Mouse (Mus musculus) neural tube, embryonic 15.5 days (tissue): ENCODE data around the gene Lrsam1. TPM values are rescaled to one million over a fixed set of nuclear protein-coding genes. Genes with fewer than 3 reads are reported as not detected.

Experiments
- ATAC-seq: fragments of 200-750 bp; cut with Nextera tagmentation; 2 replicates; pipeline ENCODE4 v1.8.0; 2017; ENCODE audit warnings: mild to moderate bottlenecking, moderate TSS enrichment, moderate library complexity; ENCODE audit not compliant: low FRiP score
- H3K27ac ChIP-seq: fragments of 300-500 bp; sonication (generic); replicated peaks from 2 replicates; pipeline ENCODE4 v1.5.1; 2015; ENCODE audit warnings: mild to moderate bottlenecking, inconsistent platforms
- H3K27me3 ChIP-seq: fragments of 300-500 bp; sonication (generic); replicated peaks from 2 replicates; pipeline ENCODE4 v1.6.1; 2015; ENCODE audit warnings: inconsistent platforms
- H3K36me3 ChIP-seq: fragments of 300-500 bp; sonication (generic); 2 replicates; pipeline ENCODE4 v1.6.1; 2015; ENCODE audit warnings: inconsistent platforms
- H3K4me1 ChIP-seq: fragments of 300-500 bp; sonication (generic); 2 replicates; pipeline ENCODE4 v1.6.1; 2015; ENCODE audit warnings: inconsistent platforms
- H3K4me2 ChIP-seq: fragments of 300-500 bp; sonication (generic); 2 replicates; pipeline ENCODE4 v1.6.1; 2015; ENCODE audit warnings: inconsistent platforms, mild to moderate bottlenecking, moderate library complexity
- H3K4me3 ChIP-seq: fragments of 300-500 bp; sonication (generic); replicated peaks from 2 replicates; pipeline ENCODE4 v1.5.1; 2015; ENCODE audit warnings: mild to moderate bottlenecking, inconsistent platforms
- H3K9ac ChIP-seq: fragments of 300-500 bp; sonication (generic); replicated peaks from 2 replicates; pipeline ENCODE4 v1.6.1; 2015; ENCODE audit warnings: mild to moderate bottlenecking, inconsistent platforms
- H3K9me3 ChIP-seq: fragments of 300-500 bp; sonication (generic); replicated peaks from 2 replicates; pipeline ENCODE4 v1.6.1; 2016; ENCODE audit warnings: inconsistent platforms
- WGBS: fragments of 180-500 bp; shearing (Covaris S2); methylation state at CpG from one replicate; pipeline ENCODE4 v1.1.7; 2015; ENCODE audit warnings: mixed read lengths; 5-methylcytosine and 5-hydroxymethylcytosine counted together
- polyA plus RNA-seq: library from polyadenylated mRNA; unstranded; fragments of >200 nt; fragmentation: Nextera tagmentation; extraction: Ambion mirVana; gene quantifications from 2 replicates; pipeline ENCODE4 v1.2.1, GENCODE M21; 2015

Gene Lrsam1
- polyA plus RNA-seq, 1 experiment from 2014 or later = 23.5 TPM

DNA sequence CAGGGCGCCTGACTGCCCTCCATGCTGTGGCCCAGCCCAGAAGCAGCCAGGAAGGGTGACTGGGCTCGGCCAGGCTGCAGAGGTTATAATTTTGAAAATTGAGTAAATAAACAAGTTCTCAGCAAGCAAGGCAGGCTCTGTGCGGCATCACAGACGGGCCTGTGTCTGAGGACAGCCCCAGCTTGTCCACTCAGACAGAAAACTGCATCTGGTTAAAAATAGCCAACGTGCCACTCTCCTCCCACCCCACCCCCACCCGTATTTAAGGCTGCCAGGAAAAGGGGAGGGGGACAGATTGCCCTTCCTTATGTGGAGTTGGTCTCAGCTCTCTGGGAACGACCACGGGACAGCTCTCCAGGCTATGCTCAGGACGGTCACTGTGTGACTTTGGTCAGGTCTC is 73.4 kb downstream of the Lrsam1 start:
- Histone ChIP-seq H3K4me2 (no peak overlapping the region), H3K4me1 (peaks cover 33% of the 10 kb centered on the region), H3K9ac (no peak overlapping the region), H3K27me3 (no peaks in the 10 kb centered on the region), H3K9me3 (no peaks in the 10 kb centered on the region), H3K27ac (peak overlapping the region; percentile 66), H3K36me3 (no peaks in the 10 kb centered on the region), H3K4me3 (no peak overlapping the region)
- ATAC-seq = no peak
- WGBS = 19% methylated on average over 9 of the region's 9 CpGs

- H3K4me3 ChIP-seq = no peak overlapping the region
- H3K27ac ChIP-seq = peak overlapping the region; percentile 56; the same call in 1 of the 2 replicates
- H3K36me3 ChIP-seq = no peaks in the 10 kb centered on the region
- H3K9me3 ChIP-seq = no peaks in the 10 kb centered on the region
- ATAC-seq = no peak
- H3K27me3 ChIP-seq = no peaks in the 10 kb centered on the region
- no peak overlapping the region for H3K9ac ChIP-seq
- no peak overlapping the region for H3K4me2 ChIP-seq
- H3K4me1 ChIP-seq = peaks cover 59% of the 10 kb centered on the region
- WGBS = 17% methylated on average over 7 of the region's 7 CpGs
Observed at GRCm38 (mm10) chr2:32884745-32885144, 76.7 kb downstream of the Lrsam1 start.

- no peak for ATAC-seq
- no peaks in the 10 kb centered on the region for H3K9me3 ChIP-seq
- no peak overlapping the region for H3K4me3 ChIP-seq
- H3K4me1 ChIP-seq = peaks cover 67% of the 10 kb centered on the region
- H3K4me2 ChIP-seq = no peak overlapping the region
- H3K36me3 ChIP-seq = no peaks in the 10 kb centered on the region
- H3K27me3 ChIP-seq = no peaks in the 10 kb centered on the region
- WGBS = 56% methylated on average over 19 of the region's 21 CpGs
- no peak overlapping the region for H3K9ac ChIP-seq
- H3K27ac ChIP-seq = 0 out of 2 replicates have a peak overlapping the region, but pooled peaks have one; percentile 60
Observed at GRCm38 (mm10) chr2:32882283-32883043, 79.0 kb downstream of the Lrsam1 start.

GRCm38 (mm10) chr2:32881723-32882122 is 79.7 kb downstream of the Lrsam1 start:
- H3K9ac ChIP-seq = no peak overlapping the region

DNA sequence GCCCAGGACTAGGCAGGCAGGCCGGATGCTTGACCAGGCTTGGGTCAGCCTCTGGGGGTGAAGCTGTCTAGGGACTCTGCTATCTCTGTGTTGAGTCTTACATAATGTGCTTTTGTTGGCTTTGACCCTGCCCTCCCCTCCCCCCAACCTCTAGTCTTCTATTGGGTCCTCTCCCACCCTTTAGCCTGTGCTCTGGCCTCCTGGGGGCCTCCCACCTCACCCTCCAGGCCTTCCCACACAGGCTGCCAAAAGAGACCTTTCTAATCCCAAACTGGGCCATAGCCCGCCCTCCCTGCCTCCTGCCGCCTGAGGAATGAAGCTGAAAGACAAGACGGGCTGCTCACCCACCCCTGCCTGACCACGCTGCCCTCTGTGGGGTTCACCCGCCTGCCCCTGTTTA is 80.4 kb downstream of the Lrsam1 start:
- Histone ChIP-seq H3K27me3 (no peaks in the 10 kb centered on the region), H3K4me1 (peaks cover 75% of the 10 kb centered on the region), H3K4me2 (no peak overlapping the region; the same call in 1 of the 2 replicates), H3K4me3 (no peak overlapping the region), H3K27ac (peak overlapping the region; percentile 60), H3K36me3 (no peaks in the 10 kb centered on the region), H3K9ac (0 out of 2 replicates have a peak overlapping the region, but pooled peaks have one; percentile 7), H3K9me3 (no peaks in the 10 kb centered on the region)
- 55% methylated on average over 6 of the region's 6 CpGs for WGBS
- ATAC-seq = no peak

More at GRCm38 (mm10) chr2:32881723-32882122, 79.7 kb downstream of the Lrsam1 start:
- Histone ChIP-seq H3K9me3 (no peaks in the 10 kb centered on the region), H3K36me3 (no peaks in the 10 kb centered on the region), H3K4me3 (no peak overlapping the region), H3K4me1 (peaks cover 74% of the 10 kb centered on the region), H3K4me2 (no peak overlapping the region), H3K27ac (peak overlapping the region; percentile 60), H3K27me3 (no peaks in the 10 kb centered on the region)
- 40% methylated on average over 3 of the region's 3 CpGs for WGBS
- no peak for ATAC-seq

DNA sequence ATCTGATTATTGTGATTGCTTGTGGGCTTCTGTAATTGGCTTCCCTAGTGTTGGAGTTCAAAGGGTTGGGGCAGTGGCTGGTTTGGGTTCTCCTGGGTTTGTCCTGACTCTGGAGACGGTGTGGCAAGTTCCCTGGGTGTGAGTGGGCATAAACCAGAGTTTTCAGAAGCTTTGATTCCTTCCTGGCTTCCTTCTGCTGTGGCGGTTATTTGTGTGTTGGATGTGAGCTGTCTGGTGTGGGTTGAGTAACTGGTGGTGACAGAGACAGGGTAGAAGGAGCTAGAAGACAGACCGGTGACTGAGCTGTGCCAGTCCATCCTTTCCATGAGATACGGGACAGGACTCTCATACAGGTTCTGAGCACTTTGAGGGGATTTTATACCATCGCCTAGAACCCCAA is 81.8 kb downstream of the Lrsam1 start:
- WGBS = 91% methylated on average over 5 of the region's 5 CpGs
- no peak overlapping the region for H3K27ac ChIP-seq

GRCm38 (mm10) chr2:32878396-32878795 is 83.0 kb downstream of the Lrsam1 start:
- peaks cover 76% of the 10 kb centered on the region for H3K4me1 ChIP-seq

More for the DNA sequence above, 81.8 kb downstream of the Lrsam1 start:
- H3K27me3 ChIP-seq = no peaks in the 10 kb centered on the region
- ATAC-seq = no peak
- no peaks in the 10 kb centered on the region for H3K36me3 ChIP-seq
- H3K4me2 ChIP-seq = peak overlapping the region; percentile 83
- H3K9me3 ChIP-seq = no peaks in the 10 kb centered on the region
- H3K9ac ChIP-seq = no peak overlapping the region
- no peak overlapping the region for H3K4me3 ChIP-seq
- H3K4me1 ChIP-seq = peaks cover 76% of the 10 kb centered on the region

DNA sequence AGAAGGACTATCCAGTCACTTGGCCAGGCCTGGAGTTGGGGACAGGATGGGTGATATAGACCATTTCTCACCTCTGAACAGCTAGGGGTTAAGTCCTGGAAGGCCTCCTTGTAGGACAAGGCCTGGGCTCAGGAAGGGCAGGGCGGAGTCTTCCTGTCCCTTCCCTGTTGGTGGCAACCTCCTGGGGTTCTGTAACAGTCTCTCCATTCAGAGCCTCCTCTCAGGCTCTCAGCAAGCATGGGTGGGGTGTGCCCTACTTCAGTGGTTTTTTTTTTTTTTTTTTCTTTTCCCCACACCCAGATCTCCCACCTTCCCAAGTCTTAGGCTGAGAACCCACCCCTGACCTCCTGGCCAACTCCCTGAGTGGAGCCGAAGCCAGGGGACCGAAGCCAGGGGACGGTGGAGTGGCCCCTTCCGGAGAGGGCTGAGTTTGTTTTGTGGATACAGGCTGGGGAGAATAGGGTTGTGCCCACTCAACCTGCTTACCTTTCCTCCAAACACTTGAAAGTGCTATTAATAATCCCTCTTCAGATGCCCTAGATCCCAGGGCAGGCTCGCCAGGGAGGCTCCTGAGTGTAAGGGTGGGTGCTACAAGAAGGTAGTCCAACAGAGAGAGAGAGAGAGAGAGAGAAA is 83.5 kb downstream of the Lrsam1 start:
- Histone ChIP-seq H3K27me3 (no peaks in the 10 kb centered on the region), H3K27ac (no peak overlapping the region), H3K9me3 (no peaks in the 10 kb centered on the region), H3K4me3 (peak overlapping the region; percentile 89), H3K4me2 (peak overlapping the region; percentile 83), H3K4me1 (peaks cover 74% of the 10 kb centered on the region), H3K9ac (peak overlapping the region; percentile 88), H3K36me3 (no peaks in the 10 kb centered on the region)
- no peak for ATAC-seq
- 66% methylated on average over 6 of the region's 6 CpGs for WGBS

More at GRCm38 (mm10) chr2:32878396-32878795, 83.0 kb downstream of the Lrsam1 start:
- Histone ChIP-seq H3K27ac (no peak overlapping the region), H3K4me2 (peak overlapping the region; percentile 83), H3K36me3 (no peaks in the 10 kb centered on the region), H3K27me3 (no peaks in the 10 kb centered on the region), H3K9ac (peak overlapping the region; percentile 36; the same call in 1 of the 2 replicates), H3K4me3 (peak overlapping the region; percentile 89), H3K9me3 (no peaks in the 10 kb centered on the region)
- no peak for ATAC-seq
- 62% methylated on average over 3 of the region's 3 CpGs for WGBS

- Histone ChIP-seq H3K4me3 (peak overlapping the region; percentile 89), H3K9ac (peak overlapping the region; percentile 88), H3K4me2 (peak overlapping the region; percentile 83), H3K4me1 (peaks cover 70% of the 10 kb centered on the region), H3K36me3 (no peaks in the 10 kb centered on the region), H3K9me3 (no peaks in the 10 kb centered on the region), H3K27me3 (no peaks in the 10 kb centered on the region), H3K27ac (peak overlapping the region; percentile 92; the same call in 1 of the 2 replicates)
- WGBS = 36% methylated on average over 5 of the region's 5 CpGs
- no peak for ATAC-seq
Observed at GRCm38 (mm10) chr2:32877303-32877702, 84.1 kb downstream of the Lrsam1 start.

GRCm38 (mm10) chr2:32876490-32877302 is 84.7 kb downstream of the Lrsam1 start:
- Histone ChIP-seq H3K4me1 (peaks cover 69% of the 10 kb centered on the region), H3K4me2 (peak overlapping the region; percentile 83), H3K4me3 (peak overlapping the region; percentile 89), H3K36me3 (no peaks in the 10 kb centered on the region), H3K9me3 (no peaks in the 10 kb centered on the region), H3K27ac (peak overlapping the region; percentile 92), H3K27me3 (no peaks in the 10 kb centered on the region), H3K9ac (peak overlapping the region; percentile 88)
- peak; percentile 19; the same call in 1 of the 2 replicates for ATAC-seq
- 4% methylated on average over 20 of the region's 20 CpGs for WGBS
